Mouse (Mus musculus): ENCODE data around the gene Gimap9. TPM values are rescaled to one million over a fixed set of nuclear protein-coding genes. Genes with fewer than 3 reads are reported as not detected.

Gene Gimap9
- total RNA-seq, 2 experiments from 2014 or later = 7.2 to 9.3 TPM

Other genes starting within 250 kb of the Gimap9 start
- 10 to 100 TPM; 64.1 to 64.7 TPM for gene Zfp467, start 230.3 kb upstream of the Gimap9 start, total RNA-seq (2021)
- 1 to 10 TPM; 2.6 to 4.0 TPM for gene Sspo, start 227.9 kb upstream of the Gimap9 start, total RNA-seq (2021)
- gene Atp6v0e2, start 138.5 kb upstream of the Gimap9 start, total RNA-seq (2021) = 10 to 100 TPM; 55.8 to 57.0 TPM
- 10 to 100 TPM; 42.8 to 43.5 TPM for gene Lrrc61, start 121.3 kb upstream of the Gimap9 start, total RNA-seq (2021)
- 100 to 1,000 TPM in 1 of 2 experiments, 10 to 100 TPM in 1; 82.0 to 161 TPM for gene Rarres2, start 103.3 kb upstream of the Gimap9 start, total RNA-seq (2021)
- gene Gm45021, start 86.5 kb upstream of the Gimap9 start, total RNA-seq (2021) = not detected
- gene Repin1, start 82.2 kb upstream of the Gimap9 start, total RNA-seq (2021) = 10 to 100 TPM; 59.7 to 61.5 TPM
- gene Gm44965, start 82.2 kb upstream of the Gimap9 start, total RNA-seq (2021) = 1 to 10 TPM in 1 of 2 experiments, not detected in 1; 2.0 TPM
- gene Zfp775, start 74.1 kb upstream of the Gimap9 start, total RNA-seq (2021) = 10 to 100 TPM in 1 of 2 experiments, 1 to 10 TPM in 1; 7.8 to 10.0 TPM
- 1 to 10 TPM; 2.1 to 3.3 TPM for gene AI854703, start 49.4 kb upstream of the Gimap9 start, total RNA-seq (2021)
- gene Gimap8, start 28.9 kb upstream of the Gimap9 start, total RNA-seq (2021) = 10 to 100 TPM; 10.8 to 12.0 TPM
- 10 to 100 TPM; 40.8 to 48.9 TPM for gene Gimap4, start 8.4 kb downstream of the Gimap9 start, total RNA-seq (2021)
- 10 to 100 TPM; 70.3 to 72.9 TPM for gene Gimap6, start 32.1 kb downstream of the Gimap9 start, total RNA-seq (2021)
- gene Gm28053, start 42.5 kb downstream of the Gimap9 start, total RNA-seq (2021) = 1 to 10 TPM; 2.8 to 6.3 TPM
- gene Gimap7, start 42.5 kb downstream of the Gimap9 start, total RNA-seq (2021) = not detected
- gene Gimap1, start 62.9 kb downstream of the Gimap9 start, total RNA-seq (2021) = 10 to 100 TPM; 16.3 to 18.0 TPM
- 10 to 100 TPM; 19.9 to 24.1 TPM for gene Gimap5, start 70.1 kb downstream of the Gimap9 start, total RNA-seq (2021)
- 1 to 10 TPM in 1 of 2 experiments, under 1 TPM in 1; 0.81 to 1.2 TPM for gene Gimap3, start 94.7 kb downstream of the Gimap9 start, total RNA-seq (2021)
- gene Tmem176a, start 164.8 kb downstream of the Gimap9 start, total RNA-seq (2021) = 100 to 1,000 TPM; 194 to 220 TPM
- 100 to 1,000 TPM; 443 to 458 TPM for gene Tmem176b, start 165.4 kb downstream of the Gimap9 start, total RNA-seq (2021)
- under 1 TPM; 0.14 to 0.76 TPM for gene Aoc1, start 196.8 kb downstream of the Gimap9 start, total RNA-seq (2021)

All from adrenal gland, postnatal 4 days (tissue).